Mouse (Mus musculus) left cerebral cortex, adult 9 months (tissue): ENCODE measurements at regions not wholly inside any gene's neighbourhood (a gene's known extent, or its start where the extent isn't known, plus 50 kb on each side); places are given as distances from the start of the nearest gene placed in this dataset.

Experiments used
- DNase-seq, 2 experiments: peaks; one replicate each; pipeline ENCODE4 v3.0.0; 2022; ENCODE audit warnings: low spot score in 2 of 2

GRCm38 (mm10) chr17:50438960-50439359 lies 70.2 kb upstream of the Plcl2 start:
- no peak for DNase-seq

- no peak for DNase-seq
Observed at GRCm38 (mm10) chr17:50439365-50439764, 69.8 kb upstream of the Plcl2 start.

- DNase-seq, result no peak
Observed at GRCm38 (mm10) chr17:50442062-50442461, 67.1 kb upstream of the Plcl2 start.

GRCm38 (mm10) chr17:50442905-50443304 lies 66.3 kb upstream of the Plcl2 start:
- no peak for DNase-seq

- DNase-seq, result no peak
Observed at GRCm38 (mm10) chr17:50443376-50444022, 65.7 kb upstream of the Plcl2 start.

GRCm38 (mm10) chr17:50444023-50444389 lies 65.2 kb upstream of the Plcl2 start:
- no peak for DNase-seq

- DNase-seq, result no peak
Observed at GRCm38 (mm10) chr17:50448693-50449092, 60.5 kb upstream of the Plcl2 start.

- DNase-seq, result no peak
Observed at GRCm38 (mm10) chr17:50451606-50452005, 57.6 kb upstream of the Plcl2 start.

- DNase-seq, result no peak
Observed at GRCm38 (mm10) chr17:50453524-50453923, 55.7 kb upstream of the Plcl2 start.

GRCm38 (mm10) chr17:50453956-50454355 lies 55.2 kb upstream of the Plcl2 start:
- no peak for DNase-seq

GRCm38 (mm10) chr17:50454917-50455316 lies 54.3 kb upstream of the Plcl2 start:
- DNase-seq, result no peak

GRCm38 (mm10) chr17:50455719-50456118 lies 53.5 kb upstream of the Plcl2 start:
- no peak for DNase-seq

GRCm38 (mm10) chr17:50457053-50457697 lies 52.0 kb upstream of the Plcl2 start:
- no peak for DNase-seq

- DNase-seq, result no peak
Observed at GRCm38 (mm10) chr17:50458232-50458631, 51.0 kb upstream of the Plcl2 start.
